Mouse (Mus musculus): ENCODE measurements at regions not wholly inside any gene's neighbourhood (a gene's known extent, or its start where the extent isn't known, plus 50 kb on each side); places are given as distances from the start of the nearest gene placed in this dataset.

DNA sequence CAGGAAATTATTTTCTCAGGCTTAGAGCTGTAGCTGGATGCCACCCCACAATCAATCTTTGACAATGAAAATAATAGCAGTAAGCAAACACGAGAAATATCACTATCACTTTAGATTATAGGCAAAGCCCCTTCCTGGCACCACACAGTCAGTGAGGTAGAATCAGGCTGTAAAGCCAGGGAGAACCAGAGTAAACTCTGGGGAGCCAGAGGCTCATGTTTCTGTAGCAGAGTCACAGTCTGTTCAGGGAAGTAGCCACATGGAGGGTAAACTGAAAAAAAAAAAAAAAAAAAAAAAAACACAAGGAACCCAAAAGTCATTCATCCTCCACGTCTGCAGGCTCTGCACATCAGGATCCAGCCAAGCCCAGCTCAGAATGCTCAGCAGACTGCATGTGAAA, 73.6 kb upstream of the Kctd3 start:
- no peak for DNase-seq

DNA sequence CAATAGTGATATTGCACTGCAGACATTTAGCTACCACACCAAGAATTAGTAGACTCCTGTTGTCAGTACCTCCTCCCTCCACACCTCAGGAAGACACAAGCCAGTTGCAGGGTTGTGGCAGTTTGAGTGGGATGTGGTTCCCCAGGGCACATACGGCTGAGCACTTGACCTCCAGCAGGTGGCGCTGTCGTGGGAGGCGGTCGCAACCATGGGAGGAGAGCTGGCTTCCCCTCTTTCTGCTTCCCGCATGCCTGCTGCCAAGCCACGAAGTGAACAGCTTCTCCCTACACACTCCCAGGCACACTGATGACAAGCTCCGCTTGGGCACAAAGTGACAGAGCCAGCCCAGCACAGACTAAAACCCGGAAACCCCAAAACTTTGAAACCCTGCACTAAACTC, 73.2 kb upstream of the Kctd3 start:
- DNase-seq: peak; percentile 76 to 85

DNA sequence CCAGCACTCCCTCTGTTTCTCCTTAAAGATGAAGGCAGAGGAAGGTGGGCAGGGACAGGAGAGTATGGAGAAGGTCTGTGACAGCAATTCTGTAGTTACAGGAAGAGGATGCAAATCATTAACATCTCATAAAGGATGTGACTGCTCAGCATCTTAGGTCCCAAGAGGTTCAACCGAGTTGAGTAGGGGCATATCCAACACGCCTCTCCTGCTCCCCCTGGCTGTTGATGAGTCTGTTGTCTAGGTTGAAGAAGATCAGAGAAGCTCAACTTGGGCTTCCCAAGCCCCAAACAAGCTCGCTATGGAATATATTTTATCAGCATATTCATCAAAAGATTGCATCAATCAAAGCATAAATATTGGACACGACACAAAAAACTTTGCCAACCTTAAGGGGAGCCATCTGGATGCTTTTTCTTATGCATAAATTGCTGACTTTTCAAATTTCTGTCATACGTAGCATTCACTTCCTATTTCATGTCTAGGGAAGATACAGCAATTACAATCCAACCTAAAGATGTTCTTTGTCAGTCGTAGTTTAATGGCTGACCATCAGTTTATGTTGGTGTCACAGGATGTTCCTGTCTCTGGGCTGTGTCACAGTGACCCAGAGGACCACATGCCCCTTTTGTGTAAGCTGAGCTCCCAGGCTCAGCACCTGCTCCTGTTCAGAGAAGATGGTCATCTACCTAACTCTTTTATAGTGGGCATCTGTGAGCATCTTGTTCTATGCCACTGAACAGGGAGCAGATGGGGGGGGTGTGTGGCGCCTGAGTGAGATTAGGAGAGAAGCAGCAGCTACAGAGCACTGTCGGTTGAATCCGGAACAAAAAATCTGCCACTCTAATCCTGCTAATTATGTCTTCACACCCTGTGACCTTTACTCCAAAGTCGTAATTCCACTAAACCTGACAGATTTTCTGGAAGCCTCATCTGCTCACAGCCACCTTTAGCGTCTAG, 72.1 kb upstream of the Kctd3 start:
- peak; percentile 36 to 65 for DNase-seq

DNA sequence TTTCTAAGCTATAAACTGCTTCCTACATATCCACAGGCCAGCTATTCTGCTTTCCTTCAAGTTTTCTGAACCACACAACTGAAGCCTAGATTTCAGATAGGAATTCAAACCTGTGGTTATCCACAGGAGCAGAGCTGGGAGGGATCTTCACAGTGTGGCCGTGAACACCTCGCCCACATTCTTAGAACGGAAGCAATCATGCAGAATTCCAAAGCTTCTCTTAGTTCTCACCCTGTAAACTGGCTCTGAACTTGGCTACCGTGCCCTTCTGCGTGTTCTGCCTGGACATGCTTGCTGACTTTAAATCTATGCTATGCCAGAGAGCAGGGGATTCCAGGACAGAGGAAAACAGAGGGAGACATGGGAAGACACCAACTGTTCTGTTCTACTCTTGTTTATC, 70.2 kb upstream of the Kctd3 start:
- DNase-seq: peak in 1 of 2 experiments; percentile 9

DNA sequence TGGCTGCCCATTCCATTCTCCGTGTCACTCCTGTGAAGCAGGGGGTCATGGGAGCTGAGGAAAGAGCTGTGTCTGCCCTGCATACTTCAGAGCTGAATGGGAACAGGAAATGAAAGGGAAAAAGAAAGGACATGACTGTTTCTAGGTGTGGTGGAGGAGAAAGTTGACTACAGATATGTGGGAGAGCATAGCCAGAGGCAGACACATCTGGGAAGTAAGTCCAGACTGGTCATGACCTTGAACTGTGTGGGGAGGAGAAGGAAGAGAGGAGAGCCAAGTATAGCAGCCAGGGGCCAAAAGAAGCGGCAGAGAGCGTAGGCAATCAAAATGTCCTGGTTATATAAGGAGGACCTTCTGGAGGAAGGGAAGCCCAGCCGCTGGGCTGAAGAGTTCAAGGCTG, 68.6 kb upstream of the Kctd3 start:
- DNase-seq: no peak

DNA sequence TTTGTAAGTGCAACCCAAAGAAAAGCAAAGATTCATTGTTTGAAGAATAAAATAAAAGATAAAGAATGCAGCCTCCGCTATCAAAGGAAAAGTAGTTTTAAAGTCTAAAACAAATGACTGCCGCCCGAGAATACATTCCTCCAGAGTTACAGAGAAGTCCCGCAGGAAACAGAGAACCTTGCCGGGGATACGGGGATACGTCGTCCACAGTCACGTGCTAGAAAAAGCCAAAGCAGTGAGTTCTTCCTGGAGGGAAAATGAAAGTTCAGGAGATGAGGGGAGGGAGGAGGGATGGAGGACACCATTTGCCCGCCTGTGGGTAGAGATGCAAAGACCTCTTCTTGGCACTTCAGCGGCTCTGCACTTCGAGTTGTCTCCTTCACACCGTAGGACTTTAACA, 68.0 kb upstream of the Kctd3 start:
- DNase-seq: no peak

DNA sequence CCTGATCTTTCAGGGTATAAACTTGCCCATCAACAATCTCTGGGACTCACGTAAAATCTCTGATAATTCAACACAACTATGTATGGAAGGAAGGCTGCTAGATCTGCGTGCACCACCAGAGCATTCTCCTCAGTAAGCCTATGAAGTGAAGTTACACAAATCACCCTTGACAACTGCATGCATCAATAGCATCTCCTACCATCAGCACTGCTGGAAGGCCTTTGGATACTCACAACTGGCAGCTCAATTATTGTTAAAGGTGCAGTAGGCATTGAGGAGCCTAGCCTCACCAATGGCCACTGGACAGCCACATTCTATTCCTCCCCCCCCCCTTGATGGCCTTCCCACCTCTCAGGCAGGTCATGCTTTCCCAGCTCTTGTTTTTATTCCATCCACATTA, 64.9 kb upstream of the Kctd3 start:
- DNase-seq: no peak

DNA sequence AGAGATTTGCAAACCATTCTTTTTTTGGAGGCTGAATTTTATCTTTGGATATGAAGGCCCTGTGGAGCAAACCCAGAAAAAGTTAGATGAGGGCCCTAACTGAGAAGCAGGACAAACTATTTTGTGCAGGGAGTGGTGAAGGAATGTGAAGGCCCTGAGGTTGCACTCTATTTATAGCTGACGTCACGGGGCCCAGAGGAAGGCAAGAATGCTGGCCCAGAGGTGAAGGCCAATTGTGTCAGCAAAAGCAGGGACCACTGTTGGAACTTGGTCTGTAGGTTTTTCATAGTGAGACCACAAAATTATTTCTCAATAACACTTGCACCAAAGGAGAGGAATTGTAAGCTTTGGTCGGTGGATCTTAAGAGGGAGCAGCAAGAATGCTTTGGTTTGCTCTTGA, 60.6 kb upstream of the Kctd3 start:
- DNase-seq: no peak

DNA sequence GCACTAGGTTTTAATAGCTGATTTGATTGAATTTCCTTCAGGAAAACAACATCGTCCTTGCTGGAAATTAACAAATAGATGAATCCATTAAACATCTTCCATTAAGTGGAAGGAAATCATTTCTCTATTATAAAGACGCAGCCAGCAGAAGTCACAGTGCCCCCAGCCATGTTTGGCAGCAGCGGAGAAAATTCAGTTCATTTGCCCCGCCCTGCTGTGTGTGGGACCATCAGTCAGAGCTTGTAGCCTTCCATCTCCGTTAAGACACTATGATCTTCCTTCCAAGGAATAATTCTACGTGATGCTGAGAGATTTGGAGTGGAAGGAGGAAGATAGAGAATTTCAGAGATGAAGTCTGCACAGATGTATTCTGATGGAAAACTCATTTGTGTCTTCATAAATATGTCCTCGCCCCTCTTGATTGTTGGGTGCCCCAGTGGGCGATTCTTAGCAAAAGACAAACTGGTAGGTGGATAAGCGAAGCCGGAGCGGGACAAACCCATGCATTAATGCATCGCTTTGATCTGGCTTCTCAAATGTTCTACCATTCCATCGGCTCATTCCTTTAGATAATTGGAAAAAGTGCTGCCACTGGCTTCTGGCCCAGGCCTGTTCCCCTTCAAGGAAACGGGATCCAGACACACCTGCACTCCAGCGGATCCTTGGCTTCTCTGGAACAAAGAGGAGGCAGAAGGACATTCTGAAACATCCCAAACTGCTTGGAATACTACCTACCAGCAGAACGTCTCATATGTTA, 59.7 kb upstream of the Kctd3 start:
- DNase-seq: peak; percentile 68 to 70

DNA sequence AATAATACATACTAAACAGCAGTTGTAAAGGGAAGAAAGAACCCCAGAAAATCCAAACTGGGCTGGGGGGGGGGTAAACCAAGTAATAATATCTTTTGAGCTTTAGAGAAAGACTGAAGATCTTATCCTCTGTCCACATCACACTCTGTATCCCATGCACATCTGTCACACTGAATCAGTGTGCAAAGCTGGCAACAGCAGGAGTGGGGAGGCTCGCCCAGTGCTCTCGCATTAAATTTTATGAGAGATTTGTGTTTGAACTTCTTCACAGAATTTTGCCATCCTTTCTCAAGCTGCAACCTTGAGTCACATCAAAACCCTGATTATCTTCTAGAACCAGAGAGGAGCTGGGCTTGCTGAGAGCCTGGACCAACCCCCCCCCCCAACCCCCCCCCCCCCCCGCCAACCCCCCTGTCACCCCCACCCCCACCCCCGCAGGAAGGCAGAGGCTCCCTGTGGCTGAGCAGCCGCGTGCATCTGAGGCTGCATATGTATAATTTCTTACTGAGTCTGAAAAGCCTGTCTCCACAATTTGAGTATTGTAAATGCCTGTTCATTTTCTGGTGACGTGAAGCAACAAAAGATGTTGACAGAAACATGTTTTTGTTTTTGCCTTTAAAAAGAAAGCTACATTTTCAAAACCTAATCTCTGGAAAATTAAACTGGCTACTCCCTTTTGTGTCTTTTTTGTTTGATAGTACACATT, 59.0 kb upstream of the Kctd3 start:
- peak in 1 of 2 experiments; percentile 30 for DNase-seq

DNA sequence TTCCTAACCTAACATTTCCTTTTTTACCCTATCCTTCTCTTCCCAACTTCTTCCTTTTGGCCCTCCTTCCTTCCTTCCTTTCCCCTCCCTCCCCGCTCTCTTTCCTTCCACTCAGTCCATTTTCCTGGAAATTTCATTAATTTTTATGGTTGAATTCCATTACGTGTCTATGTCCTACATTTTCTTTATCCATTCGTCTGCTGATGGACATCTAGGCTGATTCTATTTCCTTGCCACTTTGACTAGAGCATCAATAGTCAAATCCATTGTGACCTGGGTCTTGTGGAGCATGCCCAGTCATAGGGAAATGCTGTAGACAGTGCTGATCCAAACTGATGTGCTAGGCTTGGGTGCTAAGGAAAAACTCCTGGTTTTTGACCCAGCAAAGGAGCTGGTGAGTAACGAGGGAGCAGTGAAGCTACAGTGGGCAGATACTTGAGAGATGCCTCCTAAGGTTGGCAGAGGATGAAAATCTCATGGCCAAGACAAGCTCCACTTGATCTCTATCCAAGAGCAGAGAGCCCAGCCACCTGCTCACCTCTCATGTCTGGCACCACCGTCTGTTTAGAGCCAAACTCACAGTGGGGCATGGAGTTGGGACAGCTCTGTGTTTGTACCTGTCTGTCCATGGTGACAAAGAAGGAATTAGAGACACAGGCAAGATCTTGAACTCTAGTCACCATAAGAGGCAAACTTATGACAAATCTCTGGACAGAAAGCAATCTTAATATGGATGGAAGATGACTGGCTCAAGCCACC, 57.7 kb upstream of the Kctd3 start:
- DNase-seq: peak; percentile 90 to 96

DNA sequence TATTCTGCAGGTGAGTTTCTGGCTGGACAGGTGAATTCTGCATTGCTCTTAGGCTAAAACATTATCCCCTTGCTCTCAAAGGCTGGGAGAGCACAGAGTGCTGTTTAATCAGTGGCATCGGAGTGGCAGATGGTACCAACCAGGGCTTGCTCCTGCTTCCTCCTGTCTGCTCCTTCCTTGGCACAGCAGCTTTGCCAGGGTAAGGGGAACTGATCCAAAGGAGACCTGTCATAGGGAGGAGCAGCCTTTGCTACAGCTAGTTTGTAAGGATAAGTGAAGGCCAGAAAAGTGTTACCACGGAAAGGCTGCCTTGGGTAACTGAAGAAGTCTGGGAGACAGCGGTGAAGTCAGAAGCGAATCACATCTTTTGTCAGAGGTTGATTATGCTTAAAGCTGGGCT, 57.0 kb upstream of the Kctd3 start:
- peak; percentile 88 to 93 for DNase-seq

DNA sequence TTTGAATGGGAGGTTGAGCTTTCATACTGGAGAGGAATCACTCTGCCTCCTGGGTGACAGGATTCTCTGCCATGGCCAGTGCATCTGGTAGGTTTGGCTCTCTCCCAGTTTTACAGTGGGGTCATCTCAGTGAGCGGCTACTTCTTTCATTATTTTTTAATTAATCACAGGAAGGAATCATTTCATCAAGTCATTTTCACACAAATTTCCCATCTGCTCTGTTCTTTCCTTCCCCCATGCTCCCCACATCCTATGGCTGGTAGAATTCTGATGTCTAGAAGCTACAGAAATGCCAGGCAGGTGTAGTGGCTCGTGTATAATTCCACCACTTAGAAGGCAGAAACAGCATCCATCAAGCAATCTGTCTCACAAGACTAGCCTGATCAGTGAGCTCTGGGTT, 56.1 kb upstream of the Kctd3 start:
- DNase-seq: peak; percentile 76 to 83

DNA sequence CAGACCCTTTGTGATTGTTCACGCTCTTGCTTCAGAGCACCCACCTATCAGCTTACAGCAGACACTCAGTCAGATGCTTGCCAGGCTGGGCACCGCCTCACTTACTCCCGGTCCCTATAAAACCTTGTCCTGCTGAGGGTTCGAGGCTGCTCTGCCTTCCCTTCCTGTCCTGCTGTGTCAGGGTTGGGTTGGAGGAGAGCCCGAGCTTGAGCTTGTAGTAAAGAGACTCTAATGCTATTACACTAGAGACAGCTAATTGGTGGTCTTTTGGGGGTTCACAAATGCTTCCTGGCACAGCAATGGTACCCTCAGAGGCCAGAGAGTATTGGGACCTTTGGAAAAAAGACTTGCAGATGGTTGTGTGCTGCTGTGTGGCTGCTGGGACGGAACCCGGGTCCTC, 55.6 kb upstream of the Kctd3 start:
- DNase-seq: peak; percentile 51 to 59

Data from cerebellum, postnatal 14 days (tissue).